In genomic region chr12:76397281-76397680, GRCm38 (mm10) we compare ENCODE assay signal across 18 mouse cellular contexts. TPM values are rescaled to one million over a fixed set of nuclear protein-coding genes. Genes with fewer than 3 reads are reported as not detected.
DNase-seq lines count a peak whose midpoint lies in the region.
"Had no signal": no experiment of that assay in that cellular context is flagged by ENCODE, and none has a peak within 500 bp of the region (broad histone marks: within the 10 kb centered on the region; RNA-seq: fewer than 3 reads in every experiment).

No protein-coding gene starts in this region.

- intact Hi-C loops in heart, postnatal 36 days (cut with DNase I), result no loop called here

- peak; percentile 75 for DNase-seq in heart, adult 11 months
- no peak for DNase-seq in heart, postnatal 36 days
- DNase-seq in MN1 (ENCODE audit: low spot score), result peak; percentile 22
- no peak for DNase-seq in layer of hippocampus, adult 8-10 months (ENCODE audit: low spot score in 2 of 2)
- no peak for DNase-seq in urinary bladder, postnatal 10 days (ENCODE audit: low spot score)
- DNase-seq: adrenal gland, adult 2 months; adrenal gland, postnatal 10 days; adrenal gland, postnatal 25 days; B cell, adult 2 months; cerebellum, adult 11 months; cerebellum, adult 18-20 months; cerebellum, adult 8-10 months; cerebellum, adult 9-11 months; cerebellum, postnatal 14 days; cerebellum, postnatal 36 days; embryo, embryonic 11 days; forebrain, postnatal 0 days had no signal

RNA-seq across cellular contexts. Expression of gene Hspa2, which starts 6.7 kb away (rescaled TPM):
- 1 to 10 TPM; 5.7 to 7.8 TPM for total RNA-seq in heart, postnatal 36 days (2021)
- 100 to 1,000 TPM in 3 of 4 experiments, 10 to 100 TPM in 1; 93.5 to 105 (median 103) TPM for total RNA-seq in layer of hippocampus, adult 8-10 months (2022)

RNA-seq across cellular contexts. Expression of gene Ppp1r36, which starts 20.1 kb away (rescaled TPM):
- not detected for total RNA-seq in heart, postnatal 36 days (2021)
- total RNA-seq in layer of hippocampus, adult 8-10 months (2022), result 1 to 10 TPM; 1.9 to 3.2 (median 2.4) TPM
- total RNA-seq: CH12.LX had no signal

RNA-seq across cellular contexts. Expression of gene Zbtb1, which starts 27.2 kb away (rescaled TPM):
- 1 to 10 TPM; 3.5 to 4.2 TPM for total RNA-seq in heart, postnatal 36 days (2021)
- 1 to 10 TPM; 7.2 to 8.1 (median 7.5) TPM for total RNA-seq in layer of hippocampus, adult 8-10 months (2022)

RNA-seq across cellular contexts. Expression of gene Zbtb25, which starts 27.9 kb away (rescaled TPM):
- 10 to 100 TPM in 1 of 2 experiments, 1 to 10 TPM in 1; 5.4 to 10.4 TPM for total RNA-seq in heart, postnatal 36 days (2021)
- 10 to 100 TPM; 19.4 to 22.5 (median 19.9) TPM for total RNA-seq in layer of hippocampus, adult 8-10 months (2022)

Comparison
In these comparisons a context has a peak if more than half of its experiments do, and no peak if none do; other contexts are left out.
1. DNase-seq: peak in heart, adult 11 months (single experiment) and MN1 (single experiment); none in heart, postnatal 36 days (0 of 2), layer of hippocampus, adult 8-10 months (0 of 2) and urinary bladder, postnatal 10 days (single experiment).
2. RNA of gene Hspa2, which starts 6.7 kb away (total RNA-seq): 93.5 to 105 TPM in layer of hippocampus, adult 8-10 months; 5.7 to 7.8 TPM in heart, postnatal 36 days; every median in the first group is over 10 times any median in the second.